Mouse (Mus musculus) liver, embryonic 11.5 days (tissue): ENCODE measurements around the gene Arpc1a. TPM values are rescaled to one million over a fixed set of nuclear protein-coding genes. Genes with fewer than 3 reads are reported as not detected.
"Not testable (repeated sequence)": the region's sequence is repeated elsewhere in the genome, so short reads cannot be mapped to it uniquely, and the experiment has no call there.

Source experiments
- ATAC-seq: fragments of 200-750 bp; cut with Nextera tagmentation; replicated peaks from 2 replicates; pipeline ENCODE4 v1.8.0; 2017; ENCODE audit warnings: moderate number of reproducible peaks, mild to moderate bottlenecking, moderate TSS enrichment, moderate library complexity; ENCODE audit not compliant: low FRiP score
- DNase-seq: peaks from one replicate; pipeline ENCODE4 v3.0.0-alpha.2; 2017; ENCODE audit warnings: low spot score
- H3K27ac ChIP-seq: fragments of 300-500 bp; sonication (generic); 2 replicates; pipeline ENCODE4 v1.5.1; 2014; ENCODE audit warnings: mild to moderate bottlenecking, low read depth, low read length, control low read depth
- H3K27me3 ChIP-seq: fragments of 300-500 bp; sonication (generic); replicated peaks from 2 replicates; pipeline ENCODE4 v1.6.1; 2014; ENCODE audit warnings: low read length, mixed read lengths; ENCODE audit not compliant: control insufficient read depth, insufficient read depth
- H3K36me3 ChIP-seq: fragments of 300-500 bp; sonication (generic); 2 replicates; pipeline ENCODE4 v1.6.1; 2014; ENCODE audit warnings: mild to moderate bottlenecking, low read length, moderate library complexity, mixed read lengths; ENCODE audit not compliant: control insufficient read depth, insufficient read depth
- H3K4me1 ChIP-seq: fragments of 300-500 bp; sonication (generic); replicated peaks from 2 replicates; pipeline ENCODE4 v1.6.1; 2014; ENCODE audit warnings: low read length, mixed read lengths; ENCODE audit not compliant: control insufficient read depth, insufficient read depth
- H3K4me2 ChIP-seq: fragments of 300-500 bp; sonication (generic); 2 replicates; pipeline ENCODE4 v1.6.1; 2014; ENCODE audit warnings: mild to moderate bottlenecking, control low read depth, moderate library complexity
- H3K4me3 ChIP-seq: fragments of 300-500 bp; sonication (generic); 2 replicates; pipeline ENCODE4 v1.5.1; 2014; ENCODE audit warnings: low read depth, low read length, control low read depth
- H3K9ac ChIP-seq: fragments of 300-500 bp; sonication (generic); 2 replicates; pipeline ENCODE4 v1.6.1; 2014; ENCODE audit warnings: low read depth, low read length, control low read depth
- H3K9me3 ChIP-seq: fragments of 300-500 bp; sonication (generic); 2 replicates; pipeline ENCODE4 v1.6.1; 2016; ENCODE audit warnings: low read length, inconsistent platforms, mixed read lengths; ENCODE audit not compliant: control insufficient read depth
- WGBS: fragments of 180-500 bp; shearing (Covaris S2); extraction: QIAGEN DNeasy Blood & Tissue Kit; methylation state at CpG from one replicate; pipeline ENCODE4 v1.1.7; 2014; 5-methylcytosine and 5-hydroxymethylcytosine counted together
- polyA plus RNA-seq: library from polyadenylated mRNA; unstranded; fragments of >200 nt; fragmentation: Nextera tagmentation; extraction: Ambion mirVana; gene quantifications from 2 replicates; pipeline ENCODE4 v1.2.1, GENCODE M21; 2014

The Arpc1a gene
- polyA plus RNA-seq, 1 experiment from 2014 or later: 114 TPM

GRCm38 (mm10) chr5:145068863-145069262 lies 14.8 kb upstream of the Arpc1a start:
- no peak overlapping the region for H3K4me2 ChIP-seq
- no peaks in the 10 kb centered on the region for H3K4me1 ChIP-seq
- no peak overlapping the region for H3K4me3 ChIP-seq
- no peak for ATAC-seq
- H3K27me3 ChIP-seq: 0 out of 2 replicates have a peak, but pooled peaks cover 3% of the 10 kb centered on the region
- no peaks in the 10 kb centered on the region for H3K36me3 ChIP-seq
- H3K9ac ChIP-seq: no peak overlapping the region
- 63% methylated on average over 3 of the region's 3 CpGs for WGBS
- no peak overlapping the region for H3K27ac ChIP-seq
- no peaks in the 10 kb centered on the region for H3K9me3 ChIP-seq
- DNase-seq: no peak

GRCm38 (mm10) chr5:145069707-145070106 lies 13.9 kb upstream of the Arpc1a start:
- H3K4me1 ChIP-seq: no peaks in the 10 kb centered on the region
- peak; percentile 49 for DNase-seq
- no peaks in the 10 kb centered on the region for H3K36me3 ChIP-seq
- H3K27ac ChIP-seq: no peak overlapping the region
- no peak overlapping the region for H3K4me2 ChIP-seq
- H3K27me3 ChIP-seq: 0 out of 2 replicates have a peak, but pooled peaks cover 3% of the 10 kb centered on the region
- WGBS: 0% methylated on average over 5 of the region's 5 CpGs
- H3K9ac ChIP-seq: no peak overlapping the region
- no peaks in the 10 kb centered on the region for H3K9me3 ChIP-seq
- H3K4me3 ChIP-seq: no peak overlapping the region
- ATAC-seq: 0 out of 2 replicates have a peak, but pooled peaks have one; percentile 45

- H3K4me1 ChIP-seq: no peaks in the 10 kb centered on the region
- H3K9ac ChIP-seq: no peak overlapping the region
- H3K27ac ChIP-seq: no peak overlapping the region
- H3K9me3 ChIP-seq: no peaks in the 10 kb centered on the region
- no peak overlapping the region for H3K4me3 ChIP-seq
- 46% methylated on average over 6 of the region's 6 CpGs for WGBS
- H3K27me3 ChIP-seq: 0 out of 2 replicates have a peak, but pooled peaks cover 3% of the 10 kb centered on the region
- ATAC-seq (no peak), DNase-seq (no peak)
- H3K4me2 ChIP-seq: no peak overlapping the region
- H3K36me3 ChIP-seq: no peaks in the 10 kb centered on the region
These were observed 12.3 kb upstream of the Arpc1a start for GRCm38 (mm10) chr5:145071342-145071741.

- ATAC-seq (no peak), DNase-seq (no peak)
- Histone ChIP-seq H3K4me3 (no peak overlapping the region), H3K4me1 (no peaks in the 10 kb centered on the region), H3K9ac (no peak overlapping the region), H3K9me3 (no peaks in the 10 kb centered on the region), H3K4me2 (no peak overlapping the region), H3K36me3 (no peaks in the 10 kb centered on the region), H3K27ac (no peak overlapping the region), H3K27me3 (0 out of 2 replicates have a peak, but pooled peaks cover 3% of the 10 kb centered on the region)
- WGBS: 33% methylated on average over 3 of the region's 3 CpGs
These were observed 8.5 kb upstream of the Arpc1a start for GRCm38 (mm10) chr5:145075081-145075480.

GRCm38 (mm10) chr5:145081866-145082613 lies 1.6 kb upstream of the Arpc1a start:
- DNase-seq: no peak
- H3K9ac ChIP-seq: no peak overlapping the region
- no peak overlapping the region for H3K27ac ChIP-seq
- no peak overlapping the region for H3K4me3 ChIP-seq
- no peaks in the 10 kb centered on the region for H3K36me3 ChIP-seq
- no peak for ATAC-seq
- no peak overlapping the region for H3K4me2 ChIP-seq
- no peaks in the 10 kb centered on the region; the same call in 1 of the 2 replicates for H3K27me3 ChIP-seq
- peaks cover 7% of the 10 kb centered on the region for H3K4me1 ChIP-seq
- H3K9me3 ChIP-seq: no peaks in the 10 kb centered on the region
- 83% methylated on average over 10 of the region's 10 CpGs for WGBS

GRCm38 (mm10) chr5:145083201-145083600 lies 429 bp upstream of the Arpc1a start:
- Histone ChIP-seq H3K4me3 (peak overlapping the region; percentile 87), H3K27ac (peak overlapping the region; percentile 71), H3K4me2 (peak overlapping the region; percentile 76), H3K9ac (peak overlapping the region; percentile 90)
- not testable (repeated sequence) for H3K36me3 ChIP-seq, H3K9me3 ChIP-seq, H3K27me3 ChIP-seq, H3K4me1 ChIP-seq, DNase-seq
- ATAC-seq: peak; percentile 3; the same call in 1 of the 2 replicates
- WGBS: 43% methylated on average over 6 of the region's 6 CpGs

GRCm38 (mm10) chr5:145084822-145085221 lies 1.2 kb downstream of the Arpc1a start:
- no peaks in the 10 kb centered on the region; the same call in 1 of the 2 replicates for H3K27me3 ChIP-seq
- H3K4me3 ChIP-seq: peak overlapping the region; percentile 87
- peaks cover 13% of the 10 kb centered on the region for H3K4me1 ChIP-seq
- no peak overlapping the region for H3K27ac ChIP-seq
- H3K9me3 ChIP-seq: no peaks in the 10 kb centered on the region
- H3K36me3 ChIP-seq: no peaks in the 10 kb centered on the region
- H3K4me2 ChIP-seq: peak overlapping the region; percentile 76
- 50% methylated on average over 2 of the region's 2 CpGs for WGBS
- DNase-seq (no peak), ATAC-seq (no peak)
- peak overlapping the region; percentile 90; the same call in 1 of the 2 replicates for H3K9ac ChIP-seq

- no peak for DNase-seq
- H3K9me3 ChIP-seq: no peaks in the 10 kb centered on the region
- no peak overlapping the region for H3K4me2 ChIP-seq
- H3K36me3 ChIP-seq: peaks cover 7% of the 10 kb centered on the region
- WGBS: 91% methylated on average over 2 of the region's 2 CpGs
- peaks cover 16% of the 10 kb centered on the region for H3K4me1 ChIP-seq
- H3K27ac ChIP-seq: no peak overlapping the region
- H3K9ac ChIP-seq: no peak overlapping the region
- no peaks in the 10 kb centered on the region for H3K27me3 ChIP-seq
- no peak overlapping the region for H3K4me3 ChIP-seq
- no peak for ATAC-seq
These were observed 4.6 kb downstream of the Arpc1a start for GRCm38 (mm10) chr5:145088186-145088585.

- 55% methylated on average over 3 of the region's 3 CpGs for WGBS
- Histone ChIP-seq H3K9me3 (no peaks in the 10 kb centered on the region), H3K36me3 (peaks cover 8% of the 10 kb centered on the region), H3K4me2 (no peak overlapping the region), H3K9ac (no peak overlapping the region), H3K27ac (no peak overlapping the region), H3K4me3 (no peak overlapping the region), H3K27me3 (no peaks in the 10 kb centered on the region), H3K4me1 (peaks cover 11% of the 10 kb centered on the region)
- ATAC-seq (no peak), DNase-seq (no peak)
These were observed 6.2 kb downstream of the Arpc1a start for GRCm38 (mm10) chr5:145089878-145090277.
